Mouse (Mus musculus): ENCODE measurements around the gene Trio.

The Trio gene

GRCm38 (mm10) chr15:27681419-27682187 is 344.0 kb downstream of the Trio start, which contains the start of gene Otulinl:
Gene Otulinl, minus strand, starts transcription at chr15:27681579.
- in situ Hi-C loops (cut with MboI, MseI), result no loop called here

DNA sequence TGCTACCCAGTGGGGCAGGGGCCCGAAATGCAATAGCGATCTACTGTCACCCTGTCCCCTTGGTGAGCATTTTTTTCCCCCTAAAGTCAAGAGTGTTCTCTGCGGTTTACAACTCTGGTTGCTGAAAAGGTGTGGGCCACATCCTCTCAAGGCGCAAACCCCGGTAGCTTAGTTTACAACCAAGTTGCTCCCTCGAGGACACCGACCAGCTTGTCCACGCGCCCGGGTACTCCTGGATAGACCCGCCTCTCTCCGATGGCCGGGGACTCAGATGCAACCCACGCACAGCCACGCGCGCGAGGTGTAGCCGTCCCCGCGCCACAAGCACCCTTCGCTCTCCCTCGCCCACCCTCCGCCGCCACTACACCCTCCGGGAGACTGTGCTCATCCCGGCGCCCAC is 344.7 kb downstream of the Trio start:
- in situ Hi-C loops (cut with MboI, MseI), result no loop called here

Data from regulatory T cell (primary cell).